Comparison of ENCODE assay signal across 8 mouse cellular contexts in genomic region chr5:124249614-124250591, GRCm38 (mm10). TPM values are rescaled to one million over a fixed set of nuclear protein-coding genes. Genes with fewer than 3 reads are reported as not detected.
A peak's percentile ranks its signal among the peaks of the same experiment; 100 is the strongest.
DNase-seq lines count a peak whose midpoint lies in the region; ATAC-seq and TF ChIP-seq lines count a peak whose summit lies in the region.

Gene Pitpnm2 (minus strand): TSS chr5:124249760.

- H3K27ac ChIP-seq in embryonic facial prominence, embryonic 14.5 days (replicated peaks; ENCODE audit: low read depth, low read length) = peak within 1 kb of the TSS; percentile 76
- peak within 1 kb of the TSS; percentile 93 for H3K27ac ChIP-seq in heart, embryonic 15.5 days
- H3K27ac ChIP-seq in small intestine, adult 2 months (ENCODE audit: insufficient read depth, low read depth, low read length) = peak within 1 kb of the TSS; percentile 27; the same call in 1 of the 2 replicates

- H3K9ac ChIP-seq in embryonic facial prominence, embryonic 14.5 days (ENCODE audit: low read depth, low read length) = peak within 1 kb of the TSS; percentile 84
- H3K9ac ChIP-seq in heart, embryonic 15.5 days = peak within 1 kb of the TSS; percentile 94

- TF ChIP-seq CTCF in small intestine, adult 2 months (IDR thresholded peaks at IDR 0.05; ENCODE audit: extremely low read depth, insufficient read length, insufficient replicate concordance, low read depth, low read length) = no peak

- TF ChIP-seq POLR2A in small intestine, adult 2 months (IDR thresholded peaks at IDR 0.05; ENCODE audit: low read depth, low read length) = no peak; the same call in 1 of the 2 replicates

- WGBS in embryonic facial prominence, embryonic 14.5 days = under 1% methylated on average over 31 of the region's 90 CpGs
- 2% methylated on average over 67 of the region's 90 CpGs for WGBS in heart, embryonic 15.5 days
- 3% methylated on average over 73 of the region's 90 CpGs for WGBS in small intestine, adult 2 months

- peak within 1 kb of the TSS; percentile 86 for H3K4me2 ChIP-seq in embryonic facial prominence, embryonic 14.5 days (ENCODE audit: low read depth, low read length)
- peak within 1 kb of the TSS; percentile 91 for H3K4me2 ChIP-seq in heart, embryonic 15.5 days

- no peaks in the 10 kb centered on the region for H3K27me3 ChIP-seq in embryonic facial prominence, embryonic 14.5 days (replicated peaks; ENCODE audit: control insufficient read depth, insufficient read depth, low read length)
- H3K27me3 ChIP-seq in heart, embryonic 15.5 days = no peaks in the 10 kb centered on the region
- H3K27me3 ChIP-seq in small intestine, adult 2 months (ENCODE audit: control insufficient read depth, insufficient read depth, low read length) = no peaks in the 10 kb centered on the region

- peaks cover 23% of the 10 kb centered on the region for H3K36me3 ChIP-seq in embryonic facial prominence, embryonic 14.5 days (ENCODE audit: control insufficient read depth, insufficient read depth, low read length)
- peaks cover 15% of the 10 kb centered on the region; the same call in 1 of the 2 replicates for H3K36me3 ChIP-seq in heart, embryonic 15.5 days
- H3K36me3 ChIP-seq in small intestine, adult 2 months (ENCODE audit: control insufficient read depth, insufficient read depth, low read length) = peaks cover 3% of the 10 kb centered on the region; the same call in 1 of the 2 replicates

- peak; percentile 83 for ATAC-seq in embryonic facial prominence, embryonic 14.5 days (ENCODE audit: low read depth)
- peak; percentile 67 for ATAC-seq in heart, embryonic 15.5 days (replicated peaks; ENCODE audit: insufficient number of reproducible peaks, insufficient read depth, low FRiP score, low read depth)

- H3K4me1 ChIP-seq in embryonic facial prominence, embryonic 14.5 days (ENCODE audit: control insufficient read depth, insufficient read depth, low read length) = peaks cover 12% of the 10 kb centered on the region
- peaks cover 30% of the 10 kb centered on the region for H3K4me1 ChIP-seq in heart, embryonic 15.5 days (replicated peaks)
- H3K4me1 ChIP-seq in small intestine, adult 2 months (ENCODE audit: control insufficient read depth, insufficient read depth, insufficient read length, low read length) = no peaks in the 10 kb centered on the region; the same call in 1 of the 2 replicates

- no peak for DNase-seq in frontal cortex, adult 2 months (ENCODE audit: extremely low spot score in 1 of 2, low spot score in 1 of 2)
- DNase-seq in frontal cortex, postnatal 36 days (ENCODE audit: low spot score in 2 of 2) = no peak
- DNase-seq in adrenal gland, postnatal 10 days = peak; percentile 66
- peak; percentile 74 for DNase-seq in embryonic facial prominence, embryonic 14.5 days (ENCODE audit: low spot score)
- DNase-seq in layer of hippocampus, postnatal 14 days (ENCODE audit: low spot score in 2 of 2) = no peak
- peak; percentile 41 for DNase-seq in lung, postnatal 25 days (ENCODE audit: low spot score)

- peak within 1 kb of the TSS; percentile 66 for H3K4me3 ChIP-seq in embryonic facial prominence, embryonic 14.5 days (ENCODE audit: low read depth, low read length)
- H3K4me3 ChIP-seq in heart, embryonic 15.5 days = peak within 1 kb of the TSS; percentile 82
- peak within 1 kb of the TSS; percentile 66 for H3K4me3 ChIP-seq in small intestine, adult 2 months (ENCODE audit: low read depth, low read length)

- H3K9me3 ChIP-seq in embryonic facial prominence, embryonic 14.5 days (ENCODE audit: control insufficient read depth, low read length) = no peaks in the 10 kb centered on the region
- no peaks in the 10 kb centered on the region for H3K9me3 ChIP-seq in heart, embryonic 15.5 days (replicated peaks)

RNA-seq across cellular contexts. Expression of gene Pitpnm2, which starts in this region (rescaled TPM):
- polyA plus RNA-seq in frontal cortex, adult 2 months (2012; rRNA removed) = 195 and 196 TPM in 2 replicates
- 10 to 100 TPM; 40.4 to 53.6 TPM for total RNA-seq in adrenal gland, postnatal 10 days (2021)
- polyA plus RNA-seq in embryonic facial prominence, embryonic 14.5 days (2014; fragmentation: Nextera tagmentation; extraction: Ambion mirVana) = 7.6 and 8.4 TPM in 2 replicates
- polyA plus RNA-seq in heart, embryonic 15.5 days (2015; fragmentation: Nextera tagmentation; extraction: Ambion mirVana) = 4.9 and 7.9 TPM in 2 replicates
- total RNA-seq in layer of hippocampus, postnatal 14 days (2021) = 100 to 1,000 TPM; 172 to 174 TPM
- 19.5 and 19.6 TPM in 2 replicates for polyA plus RNA-seq in small intestine, adult 2 months (2012; rRNA removed)

Comparison
In these comparisons a context has a peak if more than half of its experiments do, and no peak if none do; other contexts are left out.
1. DNase-seq: peak in adrenal gland, postnatal 10 days (single experiment), embryonic facial prominence, embryonic 14.5 days (single experiment) and lung, postnatal 25 days (single experiment); none in frontal cortex, adult 2 months (0 of 2), frontal cortex, postnatal 36 days (0 of 2) and layer of hippocampus, postnatal 14 days (0 of 2).
2. H3K27ac ChIP-seq: peak in every context shown above with its lines; median percentile 93 in heart, embryonic 15.5 days; 76 in embryonic facial prominence, embryonic 14.5 days; 27 in small intestine, adult 2 months.
3. Peak in every context shown above with its lines, with median percentiles within 50 percentile points of each other: H3K4me3 ChIP-seq.